Mouse (Mus musculus) intestine, embryonic 14.5 days (tissue): ENCODE data around the gene Gltp. TPM values are rescaled to one million over a fixed set of nuclear protein-coding genes. Genes with fewer than 3 reads are reported as not detected.

Experiments used
- ATAC-seq: fragments of 200-750 bp; cut with Nextera tagmentation; replicated peaks from 2 replicates; pipeline ENCODE4 v1.8.0; 2017; ENCODE audit warnings: low read depth, moderate number of reproducible peaks, moderate TSS enrichment, moderate library complexity; ENCODE audit not compliant: low FRiP score, low TSS enrichment
- DNase-seq: peaks from one replicate; pipeline ENCODE4 v3.0.0-alpha.2; 2018; ENCODE audit warnings: low spot score
- H3K27ac ChIP-seq: fragments of 300-500 bp; sonication (generic); 2 replicates; pipeline ENCODE4 v1.5.1; 2014; ENCODE audit warnings: low read depth, mild to moderate bottlenecking, control low read depth
- H3K27me3 ChIP-seq: fragments of 300-500 bp; sonication (generic); replicated peaks from 2 replicates; pipeline ENCODE4 v1.6.1; 2014; ENCODE audit warnings: low read length, control low read depth; ENCODE audit not compliant: control insufficient read depth, insufficient read depth
- H3K36me3 ChIP-seq: fragments of 300-500 bp; sonication (generic); 2 replicates; pipeline ENCODE4 v1.6.1; 2014; ENCODE audit warnings: low read length, control low read depth; ENCODE audit not compliant: control insufficient read depth, insufficient read depth
- H3K4me1 ChIP-seq: fragments of 300-500 bp; sonication (generic); replicated peaks from 2 replicates; pipeline ENCODE4 v1.6.1; 2014; ENCODE audit warnings: low read length, control low read depth, mixed read lengths; ENCODE audit not compliant: control insufficient read depth, insufficient read depth
- H3K4me2 ChIP-seq: fragments of 300-500 bp; sonication (generic); 2 replicates; pipeline ENCODE4 v1.6.1; 2014; ENCODE audit warnings: low read length
- H3K4me3 ChIP-seq: fragments of 300-500 bp; sonication (generic); 2 replicates; pipeline ENCODE4 v1.5.1; 2014; ENCODE audit warnings: low read depth, low read length, control low read depth, mixed read lengths
- H3K9ac ChIP-seq: fragments of 300-500 bp; sonication (generic); 2 replicates; pipeline ENCODE4 v1.6.1; 2014; ENCODE audit warnings: mild to moderate bottlenecking, low read length
- H3K9me3 ChIP-seq: fragments of 300-500 bp; sonication (generic); 2 replicates; pipeline ENCODE4 v1.6.1; 2016; ENCODE audit warnings: low read length, control low read depth; ENCODE audit not compliant: control insufficient read depth
- WGBS: fragments of 180-500 bp; shearing (Covaris S2); extraction: QIAGEN DNeasy Blood & Tissue Kit; methylation state at CpG from one replicate; pipeline ENCODE4 v1.1.7; 2014; 5-methylcytosine and 5-hydroxymethylcytosine counted together
- polyA plus RNA-seq: library from polyadenylated mRNA; unstranded; fragments of >200 nt; fragmentation: Nextera tagmentation; extraction: Ambion mirVana; gene quantifications from 2 replicates; pipeline ENCODE4 v1.2.1, GENCODE M21; 2014

Gene Gltp
- polyA plus RNA-seq = 74.7 and 77.0 TPM in 2 replicates

- H3K9ac ChIP-seq = peak within 1 kb of the TSS; percentile 60
- no peaks in the 10 kb centered on the region for H3K9me3 ChIP-seq
- peak within 1 kb of the TSS; percentile 95 for H3K4me2 ChIP-seq
- peak within 1 kb of the TSS; percentile 70 for H3K4me3 ChIP-seq
- WGBS = 7% methylated on average over 42 of the region's 75 CpGs
- no peaks in the 10 kb centered on the region for H3K27me3 ChIP-seq
- H3K27ac ChIP-seq = no peak within 1 kb of the TSS
- H3K4me1 ChIP-seq = 0 out of 2 replicates have a peak, but pooled peaks cover 3% of the 10 kb centered on the region
- peak; percentile 95 for ATAC-seq
- H3K36me3 ChIP-seq = no peaks in the 10 kb centered on the region
- peak; percentile 89 for DNase-seq
These were observed at the start of gene Gltp for GRCm38 (mm10) chr5:114690633-114691567. Gene Gltp, minus strand, starts transcription at chr5:114690984.

GRCm38 (mm10) chr5:114738707-114739241, 48.0 kb upstream of the Gltp start:
- DNase-seq = no peak
- Histone ChIP-seq H3K36me3 (peaks cover 80% of the 10 kb centered on the region), H3K27me3 (no peaks in the 10 kb centered on the region), H3K4me2 (no peak overlapping the region), H3K4me1 (no peaks in the 10 kb centered on the region), H3K9me3 (no peaks in the 10 kb centered on the region), H3K9ac (no peak overlapping the region), H3K4me3 (no peak overlapping the region), H3K27ac (no peak overlapping the region)
- ATAC-seq = no peak
- 83% methylated on average over 12 of the region's 12 CpGs for WGBS

- Histone ChIP-seq H3K9ac (no peak overlapping the region), H3K36me3 (peaks cover 81% of the 10 kb centered on the region), H3K9me3 (no peaks in the 10 kb centered on the region), H3K27me3 (no peaks in the 10 kb centered on the region), H3K27ac (no peak overlapping the region), H3K4me3 (no peak overlapping the region), H3K4me2 (no peak overlapping the region), H3K4me1 (no peaks in the 10 kb centered on the region)
- ATAC-seq (no peak), DNase-seq (no peak)
- 89% methylated on average over 21 of the region's 21 CpGs for WGBS
These were observed 46.5 kb upstream of the Gltp start for GRCm38 (mm10) chr5:114737090-114737887.

- Histone ChIP-seq H3K4me2 (no peak overlapping the region), H3K27me3 (no peaks in the 10 kb centered on the region), H3K4me3 (no peak overlapping the region), H3K9me3 (no peaks in the 10 kb centered on the region), H3K4me1 (no peaks in the 10 kb centered on the region), H3K9ac (no peak overlapping the region), H3K36me3 (peaks cover 87% of the 10 kb centered on the region), H3K27ac (no peak overlapping the region)
- ATAC-seq = no peak
- DNase-seq = no peak
- WGBS = 94% methylated on average over 15 of the region's 15 CpGs
These were observed 42.8 kb upstream of the Gltp start for GRCm38 (mm10) chr5:114733606-114734005.

GRCm38 (mm10) chr5:114731969-114732368, 41.2 kb upstream of the Gltp start:
- Histone ChIP-seq H3K36me3 (peaks cover 86% of the 10 kb centered on the region), H3K27ac (no peak overlapping the region), H3K4me3 (no peak overlapping the region), H3K4me1 (no peaks in the 10 kb centered on the region), H3K27me3 (no peaks in the 10 kb centered on the region), H3K9ac (no peak overlapping the region), H3K4me2 (no peak overlapping the region), H3K9me3 (no peaks in the 10 kb centered on the region)
- DNase-seq (no peak), ATAC-seq (no peak)
- WGBS = 87% methylated on average over 15 of the region's 15 CpGs

- DNase-seq (no peak), ATAC-seq (no peak)
- Histone ChIP-seq H3K27ac (no peak overlapping the region), H3K4me3 (no peak overlapping the region), H3K36me3 (peaks cover 81% of the 10 kb centered on the region), H3K4me1 (no peaks in the 10 kb centered on the region), H3K9ac (no peak overlapping the region), H3K9me3 (no peaks in the 10 kb centered on the region), H3K27me3 (no peaks in the 10 kb centered on the region), H3K4me2 (no peak overlapping the region)
- WGBS = 63% methylated on average over 6 of the region's 6 CpGs
These were observed 40.7 kb upstream of the Gltp start for GRCm38 (mm10) chr5:114731498-114731897.

- peaks cover 69% of the 10 kb centered on the region for H3K36me3 ChIP-seq
- WGBS = 81% methylated on average over 10 of the region's 10 CpGs
These were observed 39.3 kb upstream of the Gltp start for GRCm38 (mm10) chr5:114730129-114730528.

GRCm38 (mm10) chr5:114728160-114728559, 37.4 kb upstream of the Gltp start:
- Histone ChIP-seq H3K27ac (no peak overlapping the region), H3K9ac (no peak overlapping the region), H3K4me3 (no peak overlapping the region), H3K27me3 (no peaks in the 10 kb centered on the region), H3K36me3 (peaks cover 59% of the 10 kb centered on the region), H3K4me1 (no peaks in the 10 kb centered on the region), H3K9me3 (no peaks in the 10 kb centered on the region), H3K4me2 (no peak overlapping the region)
- DNase-seq = no peak
- WGBS = 85% methylated on average over 10 of the region's 10 CpGs
- ATAC-seq = no peak

More at GRCm38 (mm10) chr5:114730129-114730528, 39.3 kb upstream of the Gltp start:
- no peaks in the 10 kb centered on the region for H3K9me3 ChIP-seq
- no peak overlapping the region for H3K9ac ChIP-seq
- no peak overlapping the region for H3K4me2 ChIP-seq
- H3K27ac ChIP-seq = no peak overlapping the region
- no peak overlapping the region for H3K4me3 ChIP-seq
- no peaks in the 10 kb centered on the region for H3K4me1 ChIP-seq
- H3K27me3 ChIP-seq = no peaks in the 10 kb centered on the region
- ATAC-seq (no peak), DNase-seq (no peak)
